Mouse (Mus musculus) spleen, adult 18-20 months (tissue): ENCODE data around the gene Gchfr.
A peak's percentile ranks its signal among the peaks of the same experiment; 100 is the strongest.

ENCODE experiments used
- DNase-seq, 2 experiments: peaks; one replicate each; pipeline ENCODE4 v3.0.0; 2022; ENCODE audit warnings: mixed read lengths in 2 of 2

Gchfr gene

GRCm38 (mm10) chr2:119173991-119174651, 6.5 kb downstream of the Gchfr start, which contains the start of gene Gm14137:
TSS of gene Gm14137 (plus strand) at chr2:119174509.
- DNase-seq: no peak

DNA sequence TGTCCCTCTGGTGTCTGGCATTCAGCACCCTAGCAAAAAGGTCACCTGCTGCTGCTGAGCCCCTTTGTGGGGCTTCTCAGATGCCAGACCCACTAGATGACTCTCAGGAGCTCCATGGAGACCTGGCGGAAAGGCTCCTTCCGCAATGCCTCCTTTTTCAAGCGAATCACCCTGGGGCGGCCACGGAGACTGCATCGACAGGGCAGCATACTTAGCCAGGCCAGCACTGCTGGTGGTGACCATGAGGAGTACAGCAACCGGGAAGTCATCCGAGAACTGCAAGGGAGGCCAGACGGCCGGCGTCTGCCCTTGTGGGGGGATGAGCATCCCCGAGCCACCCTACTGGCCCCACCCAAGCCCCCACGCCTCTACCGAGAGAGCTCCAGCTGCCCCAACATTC, 7.3 kb downstream of the Gchfr start:
- no peak for DNase-seq

DNA sequence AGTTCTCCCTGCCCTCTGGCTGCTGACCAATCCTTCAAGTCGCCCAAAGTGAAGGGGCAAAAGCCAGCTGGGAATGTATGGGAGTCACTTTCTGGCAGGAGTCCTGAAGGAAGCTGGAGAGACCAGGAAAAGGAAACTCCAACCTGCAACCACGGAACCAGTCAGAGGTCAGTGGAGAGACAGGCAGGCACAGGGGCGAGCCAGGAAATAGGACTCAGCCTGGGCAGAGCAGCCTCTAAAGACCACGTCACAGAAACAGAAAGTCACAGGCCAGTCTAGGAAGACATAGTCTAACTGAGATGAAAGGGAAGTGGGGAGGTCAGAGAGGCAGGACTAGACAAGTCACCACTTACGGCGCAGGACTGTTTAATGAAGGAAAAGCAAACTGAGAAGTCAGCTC, 8.0 kb downstream of the Gchfr start:
- no peak for DNase-seq

DNA sequence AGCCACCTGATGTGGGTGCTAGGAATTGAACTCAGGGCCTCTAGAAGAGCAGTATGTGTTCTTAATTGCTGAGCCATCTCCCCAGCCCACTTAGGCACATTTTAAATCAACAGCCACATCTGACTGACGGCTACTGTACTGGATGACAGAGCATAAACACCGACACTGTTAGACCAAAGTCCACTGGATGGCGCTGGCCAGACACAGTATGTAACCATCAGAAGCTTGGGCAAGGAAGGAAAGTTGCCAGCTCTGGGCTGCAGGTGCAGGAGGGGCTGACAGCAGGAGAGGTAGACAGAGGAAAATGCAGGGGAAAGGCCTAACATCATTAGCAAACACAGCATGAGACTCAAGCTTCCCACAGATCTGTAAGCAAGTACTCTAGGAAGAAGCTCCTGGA, 9.2 kb downstream of the Gchfr start:
- DNase-seq: no peak

DNA sequence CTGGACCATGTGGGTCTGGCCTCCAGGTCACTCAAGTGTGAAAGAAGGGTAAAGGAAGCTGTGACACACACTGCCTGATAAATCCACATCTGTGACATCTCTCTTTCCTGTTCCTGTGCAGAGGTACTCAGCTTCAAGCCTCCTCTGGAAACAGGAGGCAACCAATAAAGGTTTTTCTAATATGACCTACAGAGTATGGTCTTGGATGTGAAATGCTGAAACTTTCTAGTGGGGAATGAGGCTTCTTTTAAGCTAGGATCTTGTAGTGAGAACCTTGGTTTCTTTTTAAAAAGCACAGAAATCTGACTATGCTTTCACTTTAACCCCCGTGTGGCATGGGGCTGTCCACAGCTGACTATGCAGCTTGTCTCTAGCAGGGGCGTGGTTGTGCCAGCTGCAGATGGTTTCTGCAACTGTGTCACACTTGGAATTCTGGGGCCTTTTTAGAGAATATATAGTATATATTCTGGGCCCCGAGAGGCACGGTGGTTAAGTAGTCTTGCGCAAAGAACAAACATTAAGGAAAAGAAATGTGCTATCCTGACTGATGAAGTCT, 9.9 kb downstream of the Gchfr start:
- no peak for DNase-seq

DNA sequence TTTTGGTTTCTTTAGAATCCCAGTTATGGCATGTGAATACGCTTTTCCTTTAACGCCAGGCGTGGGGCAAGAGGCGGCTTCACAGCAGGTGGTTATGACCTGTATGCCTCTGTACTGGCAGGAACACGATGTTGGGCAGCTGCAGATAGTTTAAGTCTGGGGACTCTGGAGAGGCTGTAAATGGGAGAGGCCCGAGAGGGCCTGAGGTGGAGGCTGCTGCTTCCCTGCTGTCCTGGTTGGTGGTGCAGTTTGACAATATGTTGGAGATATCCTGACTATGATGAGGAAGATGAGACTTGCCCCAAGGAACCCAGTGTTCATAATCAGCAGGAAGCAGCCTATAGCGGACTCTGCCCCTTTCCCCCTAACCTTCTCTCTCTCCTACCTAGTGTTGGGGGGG, 15.3 kb downstream of the Gchfr start:
- no peak for DNase-seq

- DNase-seq: peak; percentile 68 to 87
These were observed 21.6 kb downstream of the Gchfr start for GRCm38 (mm10) chr2:119189029-119189710.

- no peak for DNase-seq
These were observed 23.4 kb downstream of the Gchfr start for GRCm38 (mm10) chr2:119190969-119191368.

GRCm38 (mm10) chr2:119194140-119194539, 26.6 kb downstream of the Gchfr start:
- DNase-seq: no peak

- DNase-seq: no peak
These were observed 28.9 kb downstream of the Gchfr start for GRCm38 (mm10) chr2:119196316-119197108.

DNA sequence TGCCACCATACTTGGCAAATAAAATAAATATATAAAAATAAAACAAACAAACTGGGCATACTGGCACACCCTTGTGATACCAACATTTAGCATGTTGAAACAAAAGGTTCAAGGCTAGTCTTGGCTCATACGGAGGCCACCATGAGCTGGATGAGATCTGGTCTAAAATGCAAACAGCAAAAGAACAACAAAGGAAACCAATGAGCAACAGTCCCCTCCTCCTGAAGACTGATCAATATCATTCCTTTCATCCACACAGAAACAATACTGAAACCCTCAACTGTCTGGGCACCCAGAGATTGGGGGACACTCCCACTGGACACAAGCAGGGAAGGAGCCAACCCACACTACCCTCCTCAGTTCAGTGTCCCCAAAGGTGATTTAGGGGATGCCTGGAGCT, 29.9 kb downstream of the Gchfr start:
- no peak for DNase-seq

GRCm38 (mm10) chr2:119198049-119198448, 30.5 kb downstream of the Gchfr start:
- DNase-seq: no peak

DNA sequence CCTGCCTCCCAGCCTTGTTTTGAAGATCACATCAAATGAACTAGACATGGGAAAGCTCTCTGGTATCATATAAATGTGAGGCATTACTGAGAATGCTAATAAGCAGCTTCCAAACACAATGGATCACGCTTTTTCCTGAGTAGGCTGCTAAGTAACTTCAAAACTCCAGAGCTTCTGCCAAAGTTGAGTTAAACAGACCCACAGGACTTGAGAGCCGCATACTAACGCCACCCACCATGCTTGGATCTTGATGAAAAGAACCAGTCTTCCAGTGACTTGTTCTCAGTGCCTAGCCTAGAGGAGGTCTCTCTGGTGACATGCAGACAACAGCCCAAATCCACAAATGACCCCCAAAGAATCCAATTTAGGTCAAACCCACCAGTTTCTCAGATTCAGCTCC, 31.4 kb downstream of the Gchfr start:
- DNase-seq: no peak

- DNase-seq: no peak
These were observed 35.4 kb downstream of the Gchfr start for GRCm38 (mm10) chr2:119202914-119203453.

DNA sequence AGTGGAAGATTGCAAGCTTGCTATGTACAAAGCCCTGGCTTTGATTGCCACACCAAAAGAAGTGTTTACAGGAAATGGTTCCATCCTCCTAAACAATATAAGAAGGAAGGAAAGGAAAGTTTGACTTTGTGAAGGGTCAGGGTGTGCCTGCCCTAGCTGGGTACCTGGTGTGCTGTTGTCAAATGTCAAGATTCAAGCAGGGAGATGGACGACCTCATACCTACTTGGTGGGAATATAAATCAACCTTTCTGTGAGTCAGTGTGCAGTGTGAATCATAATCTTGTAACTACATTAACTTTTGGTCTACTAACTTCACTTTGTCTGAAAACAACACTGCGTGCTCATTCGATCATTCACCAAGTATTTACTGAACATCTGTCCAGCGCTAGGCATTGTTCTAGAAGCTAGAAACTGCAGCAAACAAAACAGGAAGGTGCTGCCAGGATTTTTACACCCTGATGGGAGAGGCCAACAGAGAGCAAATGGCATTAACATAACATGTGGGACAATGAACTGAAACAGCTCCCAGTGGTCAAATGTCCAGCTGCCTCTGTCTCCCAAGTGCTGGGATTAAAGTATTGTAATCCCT, 36.4 kb downstream of the Gchfr start:
- DNase-seq: no peak

- DNase-seq: no peak
These were observed 40.4 kb downstream of the Gchfr start for GRCm38 (mm10) chr2:119207961-119208343.

- peak; percentile 88 to 90 for DNase-seq
These were observed 41.0 kb downstream of the Gchfr start, which contains the start of the genes Zfyve19 and Dnajc17 for GRCm38 (mm10) chr2:119208344-119209175. TSS of gene Zfyve19 (plus strand) at chr2:119208617. TSS of gene Dnajc17 (minus strand) at chr2:119208795.

DNA sequence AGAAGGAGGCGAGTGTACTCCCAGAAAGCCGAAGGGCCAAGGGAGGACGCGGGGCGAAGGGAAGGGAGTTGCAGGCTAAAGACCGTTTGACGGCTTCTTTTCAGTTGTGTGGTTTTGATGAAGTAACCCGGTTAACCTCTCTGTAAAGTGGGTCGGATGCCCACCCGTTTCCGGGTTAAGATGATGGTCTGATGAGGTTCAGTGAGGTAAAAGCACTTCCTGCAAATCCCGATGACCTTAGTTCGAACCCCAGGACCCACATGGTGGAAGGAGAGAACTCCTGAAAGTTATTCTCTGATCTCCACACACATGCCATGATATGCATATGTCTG, 41.6 kb downstream of the Gchfr start:
- no peak for DNase-seq
